Mouse (Mus musculus) hindbrain, embryonic 16.5 days (tissue): ENCODE data around the gene Ly6g6f. TPM values are rescaled to one million over a fixed set of nuclear protein-coding genes. Genes with fewer than 3 reads are reported as not detected.

Experiments used
- ATAC-seq: fragments of 200-750 bp; cut with Nextera tagmentation; 2 replicates; pipeline ENCODE4 v1.8.0; 2017; ENCODE audit warnings: moderate TSS enrichment, moderate library complexity
- H3K27ac ChIP-seq: fragments of 300-500 bp; sonication (generic); 2 replicates; pipeline ENCODE4 v1.5.1; 2014; ENCODE audit warnings: low read depth, mild to moderate bottlenecking, control low read depth, low read length, moderate library complexity
- H3K27me3 ChIP-seq: fragments of 300-500 bp; sonication (generic); replicated peaks from 2 replicates; pipeline ENCODE4 v1.6.1; 2014; ENCODE audit warnings: low read length; ENCODE audit not compliant: control insufficient read depth, insufficient read depth
- H3K36me3 ChIP-seq: fragments of 300-500 bp; sonication (generic); 2 replicates; pipeline ENCODE4 v1.6.1; 2014; ENCODE audit warnings: mild to moderate bottlenecking, low read length, moderate library complexity, mixed read lengths; ENCODE audit not compliant: control insufficient read depth, insufficient read depth
- H3K4me1 ChIP-seq: fragments of 300-500 bp; sonication (generic); 2 replicates; pipeline ENCODE4 v1.6.1; 2014; ENCODE audit warnings: low read depth, low read length; ENCODE audit not compliant: control insufficient read depth, insufficient read depth
- H3K4me2 ChIP-seq: fragments of 300-500 bp; sonication (generic); 2 replicates; pipeline ENCODE4 v1.6.1; 2014; ENCODE audit warnings: mild to moderate bottlenecking, low read length, control low read depth, moderate library complexity
- H3K4me3 ChIP-seq: fragments of 300-500 bp; sonication (generic); 2 replicates; pipeline ENCODE4 v1.5.1; 2014; ENCODE audit warnings: mild to moderate bottlenecking, low read length, control low read depth, moderate library complexity
- H3K9ac ChIP-seq: fragments of 300-500 bp; sonication (generic); 2 replicates; pipeline ENCODE4 v1.6.1; 2014; ENCODE audit warnings: low read depth, mild to moderate bottlenecking, control low read depth, low read length, moderate library complexity
- H3K9me3 ChIP-seq: fragments of 300-500 bp; sonication (generic); 2 replicates; pipeline ENCODE4 v1.6.1; 2014; ENCODE audit warnings: mild to moderate bottlenecking, low read length, moderate library complexity; ENCODE audit not compliant: control insufficient read depth
- WGBS: fragments of 180-500 bp; shearing (Covaris S2); extraction: QIAGEN DNeasy Blood & Tissue Kit; methylation state at CpG from one replicate; pipeline ENCODE4 v1.1.7; 2014; 5-methylcytosine and 5-hydroxymethylcytosine counted together
- polyA plus RNA-seq: library from polyadenylated mRNA; unstranded; fragments of >200 nt; fragmentation: Nextera tagmentation; extraction: Ambion mirVana; gene quantifications from 2 replicates; pipeline ENCODE4 v1.2.1, GENCODE M21; 2015

Ly6g6f gene
- polyA plus RNA-seq, 1 experiment from 2014 or later: not detected

DNA sequence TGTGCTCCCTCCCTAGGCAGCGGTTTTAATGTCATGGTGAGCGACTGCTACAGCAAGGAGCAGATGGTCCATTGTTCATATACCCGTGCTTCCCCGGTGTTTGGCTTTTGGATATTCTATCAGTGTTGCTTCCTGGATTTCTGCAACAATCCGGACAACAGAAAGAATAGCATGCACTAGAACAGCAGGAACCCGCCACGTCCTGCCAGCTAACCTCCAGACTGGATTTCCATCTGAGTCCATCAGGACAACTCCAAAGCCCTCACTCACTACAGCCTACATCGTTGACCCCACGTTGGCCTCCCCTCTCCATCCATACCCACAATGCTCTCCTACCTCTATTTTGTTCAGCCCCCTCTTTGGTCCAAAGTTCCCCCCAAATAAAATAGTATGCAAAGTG is 26.4 kb upstream of the Ly6g6f start:
- Histone ChIP-seq H3K4me3 (no peak overlapping the region), H3K9ac (no peak overlapping the region), H3K36me3 (peaks cover 6% of the 10 kb centered on the region), H3K4me1 (no peaks in the 10 kb centered on the region), H3K27ac (no peak overlapping the region), H3K4me2 (no peak overlapping the region), H3K9me3 (no peaks in the 10 kb centered on the region), H3K27me3 (no peaks in the 10 kb centered on the region)
- 62% methylated on average over 9 of the region's 9 CpGs for WGBS
- no peak for ATAC-seq

- no peak for ATAC-seq
- no peak within 1 kb of the TSS for H3K4me2 ChIP-seq
- WGBS: 86% methylated on average over 6 of the region's 6 CpGs
- H3K9ac ChIP-seq: no peak within 1 kb of the TSS
- no peaks in the 10 kb centered on the region for H3K27me3 ChIP-seq
- H3K4me1 ChIP-seq: peaks cover 3% of the 10 kb centered on the region
- no peaks in the 10 kb centered on the region for H3K9me3 ChIP-seq
- H3K36me3 ChIP-seq: peaks cover 5% of the 10 kb centered on the region
- no peak within 1 kb of the TSS for H3K27ac ChIP-seq
- H3K4me3 ChIP-seq: no peak within 1 kb of the TSS
Measured at GRCm38 (mm10) chr17:35108097-35108496, 22.7 kb upstream of the Ly6g6f start, which contains the start of gene Ly6g5c. Ly6g5c (plus strand) TSS chr17:35108279.

GRCm38 (mm10) chr17:35106522-35106921 is 21.1 kb upstream of the Ly6g6f start:
- no peak overlapping the region for H3K9ac ChIP-seq
- H3K4me3 ChIP-seq: no peak overlapping the region
- peaks cover 3% of the 10 kb centered on the region for H3K4me1 ChIP-seq
- peaks cover 21% of the 10 kb centered on the region for H3K36me3 ChIP-seq
- WGBS: 54% methylated on average over 3 of the region's 3 CpGs
- H3K9me3 ChIP-seq: no peaks in the 10 kb centered on the region
- H3K4me2 ChIP-seq: no peak overlapping the region
- peak; percentile 57; the same call in 1 of the 2 replicates for ATAC-seq
- H3K27me3 ChIP-seq: no peaks in the 10 kb centered on the region
- H3K27ac ChIP-seq: no peak overlapping the region

DNA sequence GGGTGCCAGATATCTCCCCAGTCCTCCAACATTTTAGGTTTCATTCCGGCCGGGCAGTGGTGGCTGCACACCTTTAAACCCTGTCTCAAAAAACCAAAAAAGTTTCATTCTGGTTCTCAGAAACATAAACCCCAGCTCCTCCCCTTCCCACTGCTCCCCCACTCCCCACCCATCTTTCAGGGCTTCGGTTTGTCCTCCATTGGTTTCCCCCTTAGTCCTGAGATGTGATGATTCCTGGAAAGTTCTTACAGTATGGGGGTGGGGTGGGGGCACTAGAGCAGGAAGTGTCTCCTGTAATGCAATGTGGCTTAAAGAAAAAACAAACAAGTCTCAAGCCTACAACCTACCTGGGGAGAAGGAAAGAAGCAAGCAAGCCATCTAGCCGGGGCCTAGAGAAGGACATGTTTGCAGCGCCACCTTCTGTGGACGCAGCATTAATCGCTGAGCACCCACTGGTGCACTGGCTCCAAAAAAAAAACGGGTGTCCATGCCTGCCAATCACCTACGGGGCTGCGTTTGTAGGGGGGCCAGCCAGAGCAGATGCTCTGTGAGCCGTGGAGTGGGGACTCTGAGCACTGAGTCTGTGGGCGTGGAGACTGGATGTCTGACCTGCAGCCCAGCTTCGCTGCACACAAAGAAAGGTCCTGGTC is 20.5 kb upstream of the Ly6g6f start:
- Histone ChIP-seq H3K27ac (0 out of 2 replicates have a peak overlapping the region, but pooled peaks have one; percentile 27), H3K36me3 (peaks cover 27% of the 10 kb centered on the region), H3K4me1 (peaks cover 3% of the 10 kb centered on the region), H3K4me3 (0 out of 2 replicates have a peak overlapping the region, but pooled peaks have one; percentile 10), H3K9ac (peak overlapping the region; percentile 57; the same call in 1 of the 2 replicates), H3K27me3 (no peaks in the 10 kb centered on the region), H3K4me2 (peak overlapping the region; percentile 44), H3K9me3 (no peaks in the 10 kb centered on the region)
- 25% methylated on average over 13 of the region's 13 CpGs for whole genome bisulfite sequencing
- ATAC-seq: 0 out of 2 replicates have a peak, but pooled peaks have one; percentile 18

- peaks cover 37% of the 10 kb centered on the region for H3K36me3 ChIP-seq
- WGBS: 77% methylated on average over 6 of the region's 6 CpGs
Measured at GRCm38 (mm10) chr17:35104754-35105153, 19.3 kb upstream of the Ly6g6f start.

GRCm38 (mm10) chr17:35104079-35104478 is 18.7 kb upstream of the Ly6g6f start:
- no peak for ATAC-seq
- WGBS: 93% methylated on average over 7 of the region's 7 CpGs
- Histone ChIP-seq H3K9ac (no peak overlapping the region), H3K4me1 (peaks cover 3% of the 10 kb centered on the region), H3K27ac (no peak overlapping the region), H3K4me3 (no peak overlapping the region), H3K4me2 (no peak overlapping the region), H3K36me3 (peaks cover 38% of the 10 kb centered on the region), H3K27me3 (no peaks in the 10 kb centered on the region), H3K9me3 (no peaks in the 10 kb centered on the region)

More at GRCm38 (mm10) chr17:35104754-35105153, 19.3 kb upstream of the Ly6g6f start:
- Histone ChIP-seq H3K27me3 (no peaks in the 10 kb centered on the region), H3K9me3 (no peaks in the 10 kb centered on the region), H3K4me3 (no peak overlapping the region), H3K4me1 (peaks cover 3% of the 10 kb centered on the region), H3K9ac (no peak overlapping the region), H3K27ac (no peak overlapping the region), H3K4me2 (no peak overlapping the region)
- no peak for ATAC-seq

GRCm38 (mm10) chr17:35103221-35103690 is 17.8 kb upstream of the Ly6g6f start:
- ATAC-seq: no peak
- H3K36me3 ChIP-seq: peaks cover 44% of the 10 kb centered on the region

GRCm38 (mm10) chr17:35102299-35102698 is 16.9 kb upstream of the Ly6g6f start:
- no peaks in the 10 kb centered on the region for H3K9me3 ChIP-seq
- H3K36me3 ChIP-seq: peaks cover 45% of the 10 kb centered on the region
- H3K4me2 ChIP-seq: no peak overlapping the region
- 71% methylated on average over 8 of the region's 8 CpGs for WGBS
- ATAC-seq: no peak
- no peaks in the 10 kb centered on the region for H3K27me3 ChIP-seq
- no peak overlapping the region for H3K27ac ChIP-seq
- H3K9ac ChIP-seq: no peak overlapping the region
- no peak overlapping the region for H3K4me3 ChIP-seq
- peaks cover 3% of the 10 kb centered on the region for H3K4me1 ChIP-seq

More at GRCm38 (mm10) chr17:35103221-35103690, 17.8 kb upstream of the Ly6g6f start:
- Histone ChIP-seq H3K9ac (no peak overlapping the region), H3K27me3 (no peaks in the 10 kb centered on the region), H3K4me3 (no peak overlapping the region), H3K4me2 (no peak overlapping the region), H3K4me1 (peaks cover 3% of the 10 kb centered on the region), H3K27ac (no peak overlapping the region), H3K9me3 (no peaks in the 10 kb centered on the region)
- WGBS: 70% methylated on average over 6 of the region's 6 CpGs

- WGBS: 88% methylated on average over 11 of the region's 11 CpGs
- H3K4me1 ChIP-seq: peaks cover 2% of the 10 kb centered on the region
- no peak overlapping the region for H3K4me2 ChIP-seq
- H3K27me3 ChIP-seq: no peaks in the 10 kb centered on the region
- ATAC-seq: no peak
- H3K9ac ChIP-seq: no peak overlapping the region
- peaks cover 50% of the 10 kb centered on the region for H3K36me3 ChIP-seq
- H3K27ac ChIP-seq: no peak overlapping the region
- no peaks in the 10 kb centered on the region for H3K9me3 ChIP-seq
- no peak overlapping the region for H3K4me3 ChIP-seq
Measured at GRCm38 (mm10) chr17:35101161-35101560, 15.8 kb upstream of the Ly6g6f start.
